Mouse (Mus musculus): ENCODE measurements around the gene Rnf121.

DNA sequence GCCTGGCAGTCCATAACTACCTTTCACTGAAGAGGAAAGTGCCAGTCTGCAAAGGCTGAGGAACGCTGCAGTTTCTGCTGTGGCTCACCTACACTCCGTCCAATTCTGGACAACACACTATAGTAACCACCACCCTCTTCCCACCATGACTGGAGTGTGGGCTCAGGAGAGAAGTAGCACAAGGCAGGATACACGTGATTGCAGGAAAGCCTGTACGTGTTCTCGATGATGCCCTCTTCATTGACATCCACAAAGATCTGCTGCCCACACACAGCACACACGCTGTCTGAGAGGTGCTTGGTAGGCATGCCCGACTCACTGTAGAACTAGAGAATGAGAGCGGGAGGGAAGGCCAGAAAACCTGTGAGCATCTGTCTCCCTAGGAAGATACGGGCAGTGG is 41.4 kb downstream of the Rnf121 start:
- no peak for TF ChIP-seq CTCF (conservative IDR thresholded peaks at IDR 0.05; ENCODE audit: low read length)
- no peak for TF ChIP-seq NANOG (IDR thresholded peaks at IDR 0.05; ENCODE audit: borderline replicate concordance, low read length)
